Mouse (Mus musculus): Measurements from ENCODE around the gene Atrn. TPM values are rescaled to one million over a fixed set of nuclear protein-coding genes. Genes with fewer than 3 reads are reported as not detected.

Gene Atrn
- polyA plus RNA-seq, 1 experiment from 2014 or later, result 11.6 TPM

GRCm38 (mm10) chr2:131061607-131062006 is 155.3 kb downstream of the Atrn start:
- Histone ChIP-seq H3K36me3 (ENCODE audit: control insufficient read depth, insufficient read depth, low read length) (no peaks in the 10 kb centered on the region), H3K27ac (ENCODE audit: low read depth, low read length) (no peak overlapping the region)

GRCm38 (mm10) chr2:131063404-131063864 is 157.1 kb downstream of the Atrn start, which contains the start of gene Adam33:
TSS of gene Adam33 (minus strand) at chr2:131063814.
- peaks cover 21% of the 10 kb centered on the region; the same call in 1 of the 2 replicates for H3K27me3 ChIP-seq (ENCODE audit: control insufficient read depth, insufficient read depth, low read length)
- 4% methylated on average over 23 of the region's 27 CpGs for WGBS
- peak within 1 kb of the TSS; percentile 25 for H3K9ac ChIP-seq (ENCODE audit: low read depth, low read length)
- no peaks in the 10 kb centered on the region for H3K36me3 ChIP-seq (ENCODE audit: control insufficient read depth, insufficient read depth, low read length)
- ATAC-seq (ENCODE audit: low FRiP score, low TSS enrichment), result peak; percentile 56
- no peak within 1 kb of the TSS for H3K27ac ChIP-seq (ENCODE audit: low read depth, low read length)
- peak within 1 kb of the TSS; percentile 20 for H3K4me3 ChIP-seq (ENCODE audit: low read length)
- H3K9me3 ChIP-seq (ENCODE audit: control insufficient read depth, low read length), result no peaks in the 10 kb centered on the region
- H3K4me1 ChIP-seq (ENCODE audit: control insufficient read depth, insufficient read depth, low read length), result peaks cover 12% of the 10 kb centered on the region
- peak within 1 kb of the TSS; percentile 45 for H3K4me2 ChIP-seq (replicated peaks; ENCODE audit: low read depth, low read length)

More at GRCm38 (mm10) chr2:131061607-131062006, 155.3 kb downstream of the Atrn start:
- H3K9me3 ChIP-seq (ENCODE audit: control insufficient read depth, low read length), result no peaks in the 10 kb centered on the region
- H3K4me1 ChIP-seq (ENCODE audit: control insufficient read depth, insufficient read depth, low read length), result peaks cover 12% of the 10 kb centered on the region
- no peak overlapping the region for H3K4me2 ChIP-seq (replicated peaks; ENCODE audit: low read depth, low read length)
- no peak for ATAC-seq (ENCODE audit: low FRiP score, low TSS enrichment)
- H3K9ac ChIP-seq (ENCODE audit: low read depth, low read length), result no peak overlapping the region
- peaks cover 22% of the 10 kb centered on the region; the same call in 1 of the 2 replicates for H3K27me3 ChIP-seq (ENCODE audit: control insufficient read depth, insufficient read depth, low read length)
- H3K4me3 ChIP-seq (ENCODE audit: low read length), result no peak overlapping the region
- WGBS, result 71% methylated on average over 5 of the region's 5 CpGs

GRCm38 (mm10) chr2:131066342-131066741 is 160.0 kb downstream of the Atrn start:
- no peak overlapping the region for H3K9ac ChIP-seq (ENCODE audit: low read depth, low read length)
- H3K4me1 ChIP-seq (ENCODE audit: control insufficient read depth, insufficient read depth, low read length), result 0 out of 2 replicates have a peak, but pooled peaks cover 3% of the 10 kb centered on the region
- no peaks in the 10 kb centered on the region for H3K36me3 ChIP-seq (ENCODE audit: control insufficient read depth, insufficient read depth, low read length)
- peaks cover 21% of the 10 kb centered on the region; the same call in 1 of the 2 replicates for H3K27me3 ChIP-seq (ENCODE audit: control insufficient read depth, insufficient read depth, low read length)
- WGBS, result 52% methylated on average over 9 of the region's 9 CpGs
- H3K27ac ChIP-seq (ENCODE audit: low read depth, low read length), result no peak overlapping the region
- H3K9me3 ChIP-seq (ENCODE audit: control insufficient read depth, low read length), result no peaks in the 10 kb centered on the region
- no peak overlapping the region for H3K4me3 ChIP-seq (ENCODE audit: low read length)
- ATAC-seq (ENCODE audit: low FRiP score, low TSS enrichment), result no peak
- no peak overlapping the region for H3K4me2 ChIP-seq (replicated peaks; ENCODE audit: low read depth, low read length)

GRCm38 (mm10) chr2:131067481-131067880 is 161.2 kb downstream of the Atrn start:
- Histone ChIP-seq H3K9me3 (ENCODE audit: control insufficient read depth, low read length) (no peaks in the 10 kb centered on the region), H3K36me3 (ENCODE audit: control insufficient read depth, insufficient read depth, low read length) (no peaks in the 10 kb centered on the region), H3K27me3 (ENCODE audit: control insufficient read depth, insufficient read depth, low read length) (peaks cover 15% of the 10 kb centered on the region; the same call in 1 of the 2 replicates), H3K4me1 (ENCODE audit: control insufficient read depth, insufficient read depth, low read length) (0 out of 2 replicates have a peak, but pooled peaks cover 3% of the 10 kb centered on the region), H3K27ac (ENCODE audit: low read depth, low read length) (no peak overlapping the region), H3K9ac (ENCODE audit: low read depth, low read length) (no peak overlapping the region), H3K4me3 (ENCODE audit: low read length) (no peak overlapping the region), H3K4me2 (replicated peaks; ENCODE audit: low read depth, low read length) (no peak overlapping the region)
- ATAC-seq (ENCODE audit: low FRiP score, low TSS enrichment), result no peak
- WGBS, result 64% methylated on average over 6 of the region's 6 CpGs

- H3K9ac ChIP-seq (ENCODE audit: low read depth, low read length), result no peak overlapping the region
Measured at GRCm38 (mm10) chr2:131072536-131072935, 166.2 kb downstream of the Atrn start.

More at GRCm38 (mm10) chr2:131072536-131072935, 166.2 kb downstream of the Atrn start:
- Histone ChIP-seq H3K9me3 (ENCODE audit: control insufficient read depth, low read length) (no peaks in the 10 kb centered on the region), H3K4me2 (replicated peaks; ENCODE audit: low read depth, low read length) (no peak overlapping the region), H3K27ac (ENCODE audit: low read depth, low read length) (no peak overlapping the region), H3K4me1 (ENCODE audit: control insufficient read depth, insufficient read depth, low read length) (0 out of 2 replicates have a peak, but pooled peaks cover 3% of the 10 kb centered on the region), H3K27me3 (ENCODE audit: control insufficient read depth, insufficient read depth, low read length) (no peaks in the 10 kb centered on the region), H3K4me3 (ENCODE audit: low read length) (no peak overlapping the region), H3K36me3 (ENCODE audit: control insufficient read depth, insufficient read depth, low read length) (no peaks in the 10 kb centered on the region)
- ATAC-seq (ENCODE audit: low FRiP score, low TSS enrichment), result no peak
- 86% methylated on average over 10 of the region's 10 CpGs for WGBS

Small RNA genes within 50 kb of the gene (microRNA-seq; reads per million reads assigned to microRNA genes)
- not detected for gene Mir6973b

Other genes starting within 250 kb of the Atrn start
- 53.5 and 55.2 TPM in 2 replicates for gene Ddrgk1, start 241.8 kb upstream of the Atrn start, polyA plus RNA-seq (2014; fragmentation: Nextera tagmentation; extraction: Ambion mirVana)
- 120 and 121 TPM in 2 replicates for gene Itpa, start 238.9 kb upstream of the Atrn start, polyA plus RNA-seq (2014; fragmentation: Nextera tagmentation; extraction: Ambion mirVana)
- 1.1 and 1.6 TPM in 2 replicates for gene Slc4a11, start 209.0 kb upstream of the Atrn start, polyA plus RNA-seq (2014; fragmentation: Nextera tagmentation; extraction: Ambion mirVana)
- 20.6 and 35.0 TPM in 2 replicates for gene 4930402H24Rik, start 89 bp upstream of the Atrn start, polyA plus RNA-seq (2014; fragmentation: Nextera tagmentation; extraction: Ambion mirVana)
- 17.2 and 17.8 TPM in 2 replicates for gene Gfra4, start 136.6 kb downstream of the Atrn start, polyA plus RNA-seq (2014; fragmentation: Nextera tagmentation; extraction: Ambion mirVana)
- gene Adam33, start 157.3 kb downstream of the Atrn start, polyA plus RNA-seq (2014; fragmentation: Nextera tagmentation; extraction: Ambion mirVana), result 0.89 and 1.0 TPM in 2 replicates
- gene Siglec1, start 180.3 kb downstream of the Atrn start, polyA plus RNA-seq (2014; fragmentation: Nextera tagmentation; extraction: Ambion mirVana), result 0.27 and 0.47 TPM in 2 replicates
- 8.6 and 10.0 TPM in 2 replicates for gene Hspa12b, start 220.8 kb downstream of the Atrn start, polyA plus RNA-seq (2014; fragmentation: Nextera tagmentation; extraction: Ambion mirVana)
- gene Gm11037, start 227.0 kb downstream of the Atrn start, polyA plus RNA-seq (2014; fragmentation: Nextera tagmentation; extraction: Ambion mirVana), result not detected in 2 replicates

Measured in kidney, embryonic 14.5 days (tissue).